Mouse (Mus musculus) stomach, embryonic 14.5 days (tissue): ENCODE data around the gene Bach1. TPM values are rescaled to one million over a fixed set of nuclear protein-coding genes. Genes with fewer than 3 reads are reported as not detected.

Experiments
- ATAC-seq: fragments of 200-750 bp; cut with Nextera tagmentation; 2 replicates; pipeline ENCODE4 v1.8.0; 2017; ENCODE audit warnings: low read depth, moderate TSS enrichment; ENCODE audit not compliant: insufficient number of reproducible peaks, insufficient read depth, low FRiP score
- H3K27ac ChIP-seq: fragments of 300-500 bp; sonication (generic); 2 replicates; pipeline ENCODE4 v1.5.1; 2014; ENCODE audit warnings: mild to moderate bottlenecking, low read length, moderate library complexity, mixed read lengths
- H3K27me3 ChIP-seq: fragments of 300-500 bp; sonication (generic); 2 replicates; pipeline ENCODE4 v1.6.1; 2014; ENCODE audit warnings: low read length, control low read depth, mixed read lengths; ENCODE audit not compliant: control insufficient read depth, insufficient read depth
- H3K36me3 ChIP-seq: fragments of 300-500 bp; sonication (generic); 2 replicates; pipeline ENCODE4 v1.6.1; 2014; ENCODE audit warnings: mild to moderate bottlenecking, control low read depth, low read length, moderate library complexity, mixed read lengths; ENCODE audit not compliant: control insufficient read depth, insufficient read depth
- H3K4me1 ChIP-seq: fragments of 300-500 bp; sonication (generic); 2 replicates; pipeline ENCODE4 v1.6.1; 2014; ENCODE audit warnings: low read length, control low read depth, mixed read lengths; ENCODE audit not compliant: control insufficient read depth, insufficient read depth
- H3K4me2 ChIP-seq: fragments of 300-500 bp; sonication (generic); replicated peaks from 2 replicates; pipeline ENCODE4 v1.6.1; 2014; ENCODE audit warnings: low read depth, low read length, control low read depth
- H3K4me3 ChIP-seq: fragments of 300-500 bp; sonication (generic); 2 replicates; pipeline ENCODE4 v1.5.1; 2014; ENCODE audit warnings: low read depth, low read length, control low read depth
- H3K9ac ChIP-seq: fragments of 300-500 bp; sonication (generic); replicated peaks from 2 replicates; pipeline ENCODE4 v1.6.1; 2014; ENCODE audit warnings: low read depth, mild to moderate bottlenecking, control low read depth, low read length, moderate library complexity, mixed read lengths
- H3K9me3 ChIP-seq: fragments of 300-500 bp; sonication (generic); 2 replicates; pipeline ENCODE4 v1.6.1; 2016; ENCODE audit warnings: low read depth, low read length, control low read depth; ENCODE audit not compliant: control insufficient read depth
- WGBS: fragments of 180-500 bp; shearing (Covaris S2); extraction: QIAGEN DNeasy Blood & Tissue Kit; methylation state at CpG from one replicate; pipeline ENCODE4 v1.1.7; 2014; 5-methylcytosine and 5-hydroxymethylcytosine counted together
- polyA plus RNA-seq: library from polyadenylated mRNA; unstranded; fragments of >200 nt; fragmentation: Nextera tagmentation; extraction: Ambion mirVana; gene quantifications from 2 replicates; pipeline ENCODE4 v1.2.1, GENCODE M21; 2014

The Bach1 gene
- 15.3 and 16.2 TPM in 2 replicates for polyA plus RNA-seq

DNA sequence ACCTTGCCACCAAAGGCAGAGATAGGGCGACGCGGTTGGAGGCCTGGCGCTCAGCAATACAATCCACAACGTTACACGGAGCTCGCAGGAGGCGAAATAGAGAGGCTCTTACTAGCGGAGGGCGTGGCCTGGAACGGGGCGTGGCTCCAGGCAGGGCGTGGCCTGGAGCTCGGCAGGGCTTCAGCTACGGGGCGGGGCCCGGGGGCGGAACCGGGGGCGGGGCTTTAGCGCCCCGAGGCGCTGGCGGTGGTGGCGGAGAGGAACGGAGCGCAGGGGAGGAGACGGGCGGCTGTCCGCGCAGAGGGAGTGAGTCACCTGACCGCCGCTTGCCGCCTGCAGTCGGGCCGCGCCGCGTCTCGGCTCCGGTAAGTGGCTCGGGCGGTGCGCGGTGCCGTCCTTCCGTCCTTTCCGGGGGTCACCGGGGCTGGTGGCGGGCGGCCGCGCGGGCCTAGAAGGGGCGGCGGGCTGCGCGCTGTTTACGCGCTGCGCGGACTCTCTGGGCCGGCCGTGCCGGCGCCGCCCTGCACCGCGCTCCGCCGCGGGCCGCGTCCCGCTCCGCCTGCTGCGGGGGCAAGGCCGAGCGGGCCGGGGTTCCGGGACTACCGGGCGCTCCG, at the start of gene Bach1:
TSS of gene Bach1 (plus strand) at position 254 of the 614 bp plus-strand sequence.
- peak; percentile 92 for ATAC-seq
- no peaks in the 10 kb centered on the region for H3K36me3 ChIP-seq
- H3K27ac ChIP-seq = peak within 1 kb of the TSS; percentile 86
- H3K9ac ChIP-seq = peak within 1 kb of the TSS; percentile 97
- peaks cover 13% of the 10 kb centered on the region; the same call in 1 of the 2 replicates for H3K4me1 ChIP-seq
- WGBS = under 1% methylated on average over 80 of the region's 84 CpGs
- H3K4me3 ChIP-seq = peak within 1 kb of the TSS; percentile 81
- no peaks in the 10 kb centered on the region for H3K9me3 ChIP-seq
- peak within 1 kb of the TSS; percentile 65 for H3K4me2 ChIP-seq
- no peaks in the 10 kb centered on the region for H3K27me3 ChIP-seq

DNA sequence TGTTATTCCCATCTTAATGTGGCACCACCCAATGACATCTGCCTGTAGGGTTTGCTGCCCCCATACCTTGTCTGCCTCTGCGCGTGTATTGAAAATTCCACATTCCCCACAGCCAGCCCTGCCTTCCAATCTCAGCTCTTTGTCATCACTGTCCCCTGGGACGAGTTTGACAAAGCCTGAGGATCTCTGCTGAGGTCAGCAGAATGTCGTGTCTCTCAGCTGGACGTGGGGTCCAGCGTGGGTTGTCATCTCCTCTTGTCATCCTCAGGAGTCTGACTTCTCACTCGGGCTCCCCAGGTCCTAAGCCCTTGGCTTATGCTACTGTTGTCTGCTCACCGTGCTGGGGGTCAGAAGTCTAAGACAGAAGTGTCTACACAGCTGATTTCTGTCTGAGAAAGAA, 46.4 kb upstream of the Bach1 start:
- no peak overlapping the region for H3K4me2 ChIP-seq
- no peak overlapping the region for H3K9ac ChIP-seq
- H3K27ac ChIP-seq = no peak overlapping the region
- H3K36me3 ChIP-seq = no peaks in the 10 kb centered on the region
- no peaks in the 10 kb centered on the region for H3K27me3 ChIP-seq
- WGBS = 66% methylated on average over 8 of the region's 8 CpGs
- H3K4me1 ChIP-seq = no peaks in the 10 kb centered on the region
- ATAC-seq = no peak
- H3K4me3 ChIP-seq = no peak overlapping the region
- no peaks in the 10 kb centered on the region for H3K9me3 ChIP-seq

DNA sequence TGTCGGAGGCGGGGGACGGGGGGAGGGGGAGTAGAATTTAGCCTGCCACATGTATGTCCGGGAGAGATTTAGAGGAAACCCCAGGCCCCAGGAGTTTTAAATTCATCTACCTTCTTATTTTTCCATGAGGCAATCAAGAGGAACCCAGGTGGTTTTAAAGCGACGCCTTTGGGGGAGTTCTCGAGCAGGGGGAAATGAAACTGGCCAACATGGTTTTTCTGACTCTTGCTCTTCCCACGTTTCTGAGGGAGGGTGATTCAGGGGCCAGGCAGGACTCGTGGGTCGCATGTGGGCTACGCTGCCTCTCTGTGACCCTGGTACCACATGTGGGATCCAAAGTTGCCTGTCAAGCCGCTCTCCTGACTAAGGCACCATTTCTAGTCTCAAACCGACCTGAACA, 45.8 kb upstream of the Bach1 start:
- no peaks in the 10 kb centered on the region for H3K36me3 ChIP-seq
- H3K9ac ChIP-seq = no peak overlapping the region
- WGBS = 88% methylated on average over 13 of the region's 13 CpGs
- H3K9me3 ChIP-seq = no peaks in the 10 kb centered on the region
- H3K27ac ChIP-seq = no peak overlapping the region
- no peak overlapping the region for H3K4me3 ChIP-seq
- no peak for ATAC-seq
- H3K4me1 ChIP-seq = no peaks in the 10 kb centered on the region
- no peaks in the 10 kb centered on the region for H3K27me3 ChIP-seq
- no peak overlapping the region for H3K4me2 ChIP-seq

GRCm38 (mm10) chr16:87654016-87654575, 44.6 kb upstream of the Bach1 start:
- no peak overlapping the region for H3K27ac ChIP-seq
- 70% methylated on average over 11 of the region's 11 CpGs for WGBS
- H3K9me3 ChIP-seq = no peaks in the 10 kb centered on the region
- ATAC-seq = no peak
- H3K9ac ChIP-seq = no peak overlapping the region
- H3K4me3 ChIP-seq = no peak overlapping the region
- H3K4me2 ChIP-seq = no peak overlapping the region
- no peaks in the 10 kb centered on the region for H3K36me3 ChIP-seq
- H3K4me1 ChIP-seq = no peaks in the 10 kb centered on the region
- H3K27me3 ChIP-seq = no peaks in the 10 kb centered on the region

DNA sequence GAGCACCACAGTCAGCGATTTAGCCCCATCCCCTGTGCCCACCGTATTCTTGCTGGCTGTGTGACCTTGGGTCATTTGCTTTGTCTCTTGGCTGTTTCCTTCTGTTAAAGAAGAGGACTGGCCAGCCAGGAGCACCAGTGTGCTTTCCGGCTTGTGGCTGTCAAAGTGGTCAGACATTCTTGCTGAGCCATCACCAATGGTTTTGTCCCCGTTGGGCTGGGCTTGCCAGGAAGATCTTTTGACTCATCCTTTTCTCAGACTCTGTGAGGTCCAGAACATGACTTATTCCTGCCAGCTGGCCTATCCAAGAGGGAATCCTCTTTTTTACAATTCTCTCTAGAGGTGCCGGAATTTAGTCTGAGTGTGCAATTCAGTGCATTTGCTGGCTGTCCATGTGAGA, 43.7 kb upstream of the Bach1 start:
- no peaks in the 10 kb centered on the region for H3K4me1 ChIP-seq
- no peak overlapping the region for H3K4me3 ChIP-seq
- H3K9ac ChIP-seq = no peak overlapping the region
- no peaks in the 10 kb centered on the region for H3K9me3 ChIP-seq
- H3K4me2 ChIP-seq = no peak overlapping the region
- no peaks in the 10 kb centered on the region for H3K27me3 ChIP-seq
- H3K27ac ChIP-seq = no peak overlapping the region
- WGBS = 79% methylated on average over 5 of the region's 5 CpGs
- no peaks in the 10 kb centered on the region for H3K36me3 ChIP-seq
- ATAC-seq = no peak

GRCm38 (mm10) chr16:87655579-87655978, 43.2 kb upstream of the Bach1 start:
- H3K4me3 ChIP-seq = no peak overlapping the region
- no peaks in the 10 kb centered on the region for H3K4me1 ChIP-seq
- no peaks in the 10 kb centered on the region for H3K9me3 ChIP-seq
- no peak overlapping the region for H3K4me2 ChIP-seq
- no peak overlapping the region for H3K9ac ChIP-seq
- H3K36me3 ChIP-seq = no peaks in the 10 kb centered on the region
- H3K27ac ChIP-seq = no peak overlapping the region
- no peaks in the 10 kb centered on the region for H3K27me3 ChIP-seq
- WGBS = 71% methylated on average over 9 of the region's 9 CpGs
- no peak for ATAC-seq

- peaks cover 3% of the 10 kb centered on the region; the same call in 1 of the 2 replicates for H3K4me1 ChIP-seq
- no peak overlapping the region for H3K4me3 ChIP-seq
- H3K36me3 ChIP-seq = no peaks in the 10 kb centered on the region
- WGBS = 90% methylated on average over 4 of the region's 4 CpGs
- H3K9me3 ChIP-seq = no peaks in the 10 kb centered on the region
- no peak overlapping the region for H3K9ac ChIP-seq
- no peak overlapping the region for H3K27ac ChIP-seq
- ATAC-seq = no peak
- H3K4me2 ChIP-seq = no peak overlapping the region
- H3K27me3 ChIP-seq = no peaks in the 10 kb centered on the region
Observed at GRCm38 (mm10) chr16:87656771-87657170, 42.0 kb upstream of the Bach1 start.

- Histone ChIP-seq H3K36me3 (no peaks in the 10 kb centered on the region), H3K4me1 (peaks cover 3% of the 10 kb centered on the region; the same call in 1 of the 2 replicates), H3K27ac (no peak overlapping the region), H3K9me3 (no peaks in the 10 kb centered on the region), H3K9ac (no peak overlapping the region), H3K4me2 (no peak overlapping the region), H3K27me3 (no peaks in the 10 kb centered on the region), H3K4me3 (no peak overlapping the region)
- ATAC-seq = no peak
- 95% methylated on average over 9 of the region's 9 CpGs for WGBS
Observed at GRCm38 (mm10) chr16:87657291-87657690, 41.5 kb upstream of the Bach1 start.
